Mouse (Mus musculus) thymus, adult 18-20 months (tissue): ENCODE data around the gene Sh3gl2.

Experiments
- DNase-seq, 2 experiments: peaks; one replicate each; pipeline ENCODE4 v3.0.0; 2022; ENCODE audit warnings: mixed read lengths in 2 of 2

Sh3gl2 gene

GRCm38 (mm10) chr4:85432786-85433185 is 227.9 kb downstream of the Sh3gl2 start:
- no peak for DNase-seq

DNA sequence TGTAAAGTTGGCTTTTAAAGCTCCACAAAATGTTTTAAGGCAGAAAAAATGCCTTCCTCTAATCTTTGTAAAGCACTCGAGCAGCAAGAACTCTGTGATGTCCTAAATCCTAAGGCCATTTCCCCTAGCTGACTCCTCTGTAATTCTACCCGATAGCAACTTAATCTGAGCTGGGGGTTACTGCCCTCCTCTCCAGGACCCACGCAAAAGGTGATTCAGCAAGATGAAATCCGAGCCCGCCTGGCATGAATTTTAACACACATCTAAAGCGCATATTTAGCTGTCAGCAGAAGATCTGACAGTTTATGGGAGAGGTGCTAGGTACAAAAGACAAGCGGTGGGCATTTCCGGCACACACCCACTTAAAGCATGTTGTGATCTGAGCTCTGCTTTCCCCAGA is 229.8 kb downstream of the Sh3gl2 start:
- DNase-seq = no peak

- DNase-seq = no peak
These were observed 233.9 kb downstream of the Sh3gl2 start for GRCm38 (mm10) chr4:85438813-85439212.

- no peak for DNase-seq
These were observed 278.7 kb downstream of the Sh3gl2 start for GRCm38 (mm10) chr4:85483586-85483985.

- DNase-seq = no peak
These were observed 281.5 kb downstream of the Sh3gl2 start for GRCm38 (mm10) chr4:85486316-85486946.

DNA sequence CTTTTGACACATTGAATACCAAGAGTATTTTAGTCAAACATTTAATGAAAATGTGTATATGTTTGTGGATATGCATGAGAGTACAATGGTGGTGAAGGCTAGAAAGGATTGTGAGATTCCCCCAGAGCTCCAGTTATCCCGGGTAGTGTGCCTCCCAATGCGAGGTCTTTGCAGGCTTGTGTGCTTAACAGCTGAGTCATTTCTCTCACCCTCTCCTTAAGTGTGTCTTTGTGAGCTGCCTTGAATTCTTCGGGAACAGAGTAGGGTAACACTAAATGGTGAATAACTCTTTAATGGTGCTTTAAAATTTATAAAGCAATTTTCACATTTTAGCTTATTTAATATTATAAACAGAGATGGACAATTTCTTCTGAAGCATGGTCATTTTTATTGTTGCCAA is 300.8 kb downstream of the Sh3gl2 start:
- DNase-seq = no peak

DNA sequence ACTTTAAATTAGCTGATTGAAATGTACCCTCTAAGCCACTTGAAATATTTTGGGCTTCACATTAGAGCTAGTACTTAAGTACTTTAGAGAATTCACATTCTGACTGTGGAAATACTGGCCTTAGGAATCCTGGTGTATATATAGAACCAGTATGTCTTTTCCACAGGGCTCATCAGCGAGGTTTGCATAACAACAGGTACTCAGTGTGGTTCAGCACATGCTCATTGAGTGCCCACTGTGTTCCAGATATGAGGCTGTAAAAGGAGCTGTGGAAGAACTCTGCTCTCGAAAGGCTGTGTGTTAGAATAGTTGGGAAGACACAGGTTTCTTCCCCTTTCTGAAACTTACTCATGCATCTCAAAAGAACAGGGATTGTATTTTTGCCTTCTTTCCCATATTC is 302.1 kb downstream of the Sh3gl2 start:
- no peak for DNase-seq

DNA sequence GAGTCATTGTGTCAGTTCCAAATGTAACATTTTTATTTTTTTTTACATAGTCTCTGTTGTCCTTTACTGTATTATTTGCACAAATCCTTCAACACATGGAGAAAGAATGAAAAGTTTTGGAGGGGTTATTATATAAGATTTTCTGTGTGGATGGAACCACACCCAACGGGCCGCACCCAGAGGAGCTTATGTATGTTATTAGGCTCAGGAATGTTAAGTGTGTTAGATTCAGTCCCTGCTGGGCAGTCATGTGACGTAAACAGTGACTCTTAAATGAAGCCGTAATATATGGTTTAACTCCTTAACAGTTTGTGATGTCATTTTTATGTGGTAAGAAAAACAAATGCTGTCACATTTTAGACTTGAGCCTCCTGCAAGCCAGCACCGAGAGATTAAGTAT is 302.6 kb downstream of the Sh3gl2 start:
- no peak for DNase-seq

- no peak for DNase-seq
These were observed 308.4 kb downstream of the Sh3gl2 start for GRCm38 (mm10) chr4:85513288-85513687.

- DNase-seq = no peak
These were observed 308.9 kb downstream of the Sh3gl2 start, which contains the start of gene Adamtsl1 for GRCm38 (mm10) chr4:85513792-85514191. Adamtsl1 (plus strand) TSS chr4:85514172.

GRCm38 (mm10) chr4:85514205-85514681 is 309.3 kb downstream of the Sh3gl2 start:
- DNase-seq = no peak

DNA sequence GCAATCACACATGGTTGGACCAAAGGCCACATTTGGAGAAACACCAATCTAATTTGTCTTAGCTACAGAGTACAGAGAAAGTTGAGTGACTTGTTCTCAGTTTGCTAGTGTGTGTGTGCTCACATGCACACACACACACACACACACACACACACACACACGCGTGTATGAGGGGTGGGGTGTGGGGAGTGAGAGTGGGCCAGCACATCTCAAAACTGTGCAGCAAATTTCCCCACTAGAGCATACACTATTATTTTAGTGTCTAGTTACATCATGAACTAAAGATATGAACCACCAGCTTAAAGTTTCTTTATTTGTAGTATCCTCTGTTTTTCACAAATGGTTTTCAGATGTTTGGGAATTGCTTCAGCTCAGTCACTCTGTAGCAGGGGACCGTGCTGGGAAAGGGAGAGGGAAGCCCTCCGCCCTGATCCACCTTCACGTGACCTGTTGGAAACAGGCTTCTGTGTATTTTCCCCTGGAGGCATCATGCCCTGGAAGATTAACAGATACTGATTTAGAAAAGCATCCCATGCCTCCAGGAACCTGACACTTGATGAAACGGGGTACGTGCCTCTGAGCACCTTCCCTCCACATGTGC is 322.1 kb downstream of the Sh3gl2 start:
- DNase-seq = no peak

GRCm38 (mm10) chr4:85529852-85530251 is 324.9 kb downstream of the Sh3gl2 start:
- DNase-seq = no peak

DNA sequence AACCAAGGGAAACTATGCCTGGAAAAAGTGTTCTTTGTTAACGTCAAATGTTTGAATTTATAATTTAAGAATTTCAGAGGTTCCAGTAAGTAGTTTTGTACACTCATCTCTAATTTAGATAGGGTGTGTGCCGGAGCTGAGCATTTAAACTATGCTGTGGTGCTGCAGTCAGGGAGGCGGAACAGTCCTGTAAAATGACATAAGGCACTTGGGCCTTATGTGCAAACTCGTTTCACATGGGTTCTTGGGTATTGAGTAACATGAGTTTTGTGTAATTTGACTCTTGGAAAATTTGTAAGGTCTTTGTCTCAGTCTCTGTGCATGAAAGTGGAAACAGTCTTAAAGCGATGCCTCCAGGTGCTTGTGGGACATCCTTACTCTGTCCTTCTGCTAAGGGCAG is 334.8 kb downstream of the Sh3gl2 start:
- no peak for DNase-seq

- DNase-seq = no peak
These were observed 338.3 kb downstream of the Sh3gl2 start for GRCm38 (mm10) chr4:85543221-85543620.

DNA sequence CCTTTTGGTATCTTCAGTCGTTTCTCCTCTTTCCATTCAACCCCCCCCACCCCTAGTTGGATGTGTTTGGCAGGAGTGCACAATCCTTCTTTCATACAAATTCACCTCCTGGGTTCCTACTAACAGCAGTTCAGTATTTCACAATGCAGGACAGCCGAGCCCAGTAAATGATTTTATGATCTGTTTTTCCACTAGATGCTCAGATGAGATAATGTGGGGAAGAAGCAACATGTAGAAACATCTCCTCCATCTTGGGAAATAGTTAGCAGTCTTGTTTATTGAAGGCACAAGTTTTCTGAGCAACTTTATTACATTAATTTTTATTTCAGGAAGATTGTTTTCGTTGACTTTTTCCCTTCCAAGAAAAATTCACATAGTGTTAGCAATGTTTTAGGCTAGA is 349.8 kb downstream of the Sh3gl2 start:
- no peak for DNase-seq

DNA sequence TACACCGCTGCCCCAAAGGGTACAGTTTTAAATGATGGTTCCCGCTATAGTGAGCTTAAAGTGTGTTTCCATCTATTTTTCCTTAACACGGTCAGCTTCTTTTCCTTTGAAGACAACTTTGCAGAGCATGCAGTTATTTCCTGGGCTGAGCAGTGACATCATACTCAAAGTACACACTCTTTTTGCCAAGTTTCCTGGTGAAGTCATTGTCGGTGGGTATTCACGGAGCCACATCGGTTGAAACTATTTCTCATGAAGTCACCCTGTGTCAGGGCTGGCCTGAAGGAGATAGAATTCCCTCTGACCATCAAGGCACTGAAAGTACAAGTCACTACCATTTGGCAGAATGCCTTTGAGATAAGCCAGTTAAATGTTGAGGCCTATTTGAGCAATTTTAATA is 354.8 kb downstream of the Sh3gl2 start:
- no peak for DNase-seq

DNA sequence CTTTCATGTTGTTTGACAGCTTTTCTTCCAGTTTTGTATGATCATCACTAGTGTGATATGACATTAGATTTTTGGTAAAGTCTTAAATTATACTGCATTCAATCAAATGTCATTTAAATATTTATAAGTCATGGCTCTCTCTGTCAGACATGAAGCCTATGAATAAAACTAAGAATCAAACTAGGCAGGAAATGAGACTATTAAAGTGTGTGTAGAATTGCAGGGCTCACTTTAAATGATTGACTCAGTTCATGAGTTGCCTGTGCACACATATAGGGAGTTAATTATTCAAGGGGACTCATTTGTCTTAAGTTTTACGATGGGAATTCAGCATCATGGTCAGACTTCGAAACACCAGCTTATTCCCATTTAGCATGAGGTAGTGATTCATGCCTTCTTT is 380.5 kb downstream of the Sh3gl2 start:
- DNase-seq = no peak

DNA sequence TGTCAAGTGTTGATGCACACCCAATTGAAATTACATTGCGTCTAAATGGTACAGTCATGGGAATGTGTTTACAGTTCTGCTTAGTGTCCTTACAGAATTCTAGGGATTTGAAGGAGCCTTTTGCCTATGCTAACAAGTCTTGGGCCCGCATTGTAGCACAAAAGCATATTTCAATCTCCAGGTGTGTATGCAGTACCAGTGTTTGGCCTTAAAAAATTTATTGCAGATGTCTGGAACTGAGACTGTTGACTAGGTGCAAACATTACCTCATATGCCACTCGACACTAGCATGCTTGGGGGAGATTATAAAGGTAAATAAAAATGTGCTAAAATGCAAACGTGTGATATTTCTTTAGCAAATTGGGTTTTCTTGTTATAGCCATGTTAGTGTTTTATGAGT is 384.0 kb downstream of the Sh3gl2 start:
- no peak for DNase-seq

DNA sequence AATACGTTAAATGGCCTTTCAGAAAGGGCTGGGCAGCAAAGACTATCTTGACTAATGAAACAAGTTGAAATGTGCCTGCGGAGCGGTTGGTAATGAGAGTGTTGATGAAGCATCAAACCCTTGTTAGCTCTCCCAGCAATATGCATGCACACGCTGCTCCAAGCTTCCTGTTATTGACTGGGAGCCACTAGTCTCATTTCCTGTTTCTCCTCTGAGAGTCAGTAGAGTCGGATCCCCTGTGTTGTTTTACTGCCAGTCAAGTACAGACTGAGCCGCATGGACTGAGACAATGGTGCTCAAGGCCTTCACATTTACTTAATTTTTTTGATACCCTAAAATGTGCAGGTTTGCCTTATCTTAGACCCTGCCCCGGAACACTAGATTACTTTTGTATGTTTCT is 386.1 kb downstream of the Sh3gl2 start:
- no peak for DNase-seq

DNA sequence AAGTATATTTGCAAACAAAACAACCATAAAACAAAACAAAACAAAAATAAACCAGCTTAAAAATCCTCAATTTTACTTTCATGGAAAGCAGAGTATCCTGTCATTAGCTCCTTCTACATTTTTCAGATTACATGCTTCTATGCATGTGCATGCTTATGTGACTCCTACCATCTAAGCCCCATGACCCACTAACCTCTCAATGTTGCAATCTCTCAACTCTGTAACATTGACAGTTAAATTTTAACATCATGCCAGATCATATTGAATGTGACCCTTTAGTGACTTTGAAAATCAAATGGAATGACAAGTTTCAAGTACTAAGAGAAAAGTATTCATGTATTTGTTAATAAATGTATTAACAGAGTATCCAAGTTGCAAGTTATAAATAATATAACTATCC is 389.2 kb downstream of the Sh3gl2 start:
- no peak for DNase-seq

DNA sequence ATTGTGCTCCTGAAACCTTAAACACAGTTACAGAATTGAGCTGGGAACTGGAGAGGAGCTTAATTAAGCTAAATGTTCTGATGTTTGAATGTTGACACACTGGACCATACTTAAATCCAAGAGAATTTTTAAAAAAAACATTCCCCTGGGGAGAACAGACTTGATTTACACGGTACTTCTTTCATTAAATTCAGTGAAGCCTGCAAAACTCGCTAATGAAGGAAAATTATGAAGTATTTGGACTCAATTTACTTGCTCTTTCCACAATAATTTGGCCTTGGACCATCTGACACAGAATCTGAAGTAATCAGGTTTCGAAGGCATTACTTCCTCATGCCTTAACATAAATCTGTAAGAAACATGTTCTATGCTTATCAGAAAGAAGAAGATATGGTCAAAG is 408.4 kb downstream of the Sh3gl2 start:
- DNase-seq = no peak

GRCm38 (mm10) chr4:85618746-85619145 is 413.8 kb downstream of the Sh3gl2 start:
- DNase-seq = no peak

DNA sequence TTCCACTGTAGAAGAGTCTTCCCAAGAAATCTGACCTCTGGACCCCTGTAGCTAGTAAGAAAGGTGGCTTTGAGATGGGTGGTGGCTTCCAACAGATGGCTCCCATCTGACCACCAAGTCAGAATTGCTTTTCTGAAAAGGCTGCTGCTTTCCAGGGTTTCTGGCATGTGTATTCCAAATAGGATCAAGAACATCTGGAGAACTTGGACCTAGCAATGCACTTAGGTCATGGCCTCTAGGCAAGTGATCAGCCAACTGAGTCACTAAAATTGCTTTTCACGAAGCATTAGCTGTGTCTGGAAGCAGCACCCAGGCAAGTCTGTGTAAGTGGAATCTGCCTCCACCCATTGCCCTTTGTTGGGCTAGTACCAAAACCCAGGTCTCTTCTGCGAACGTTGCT is 414.3 kb downstream of the Sh3gl2 start:
- no peak for DNase-seq

- DNase-seq = no peak
These were observed 424.5 kb downstream of the Sh3gl2 start for GRCm38 (mm10) chr4:85629381-85629780.
